Mouse (Mus musculus): ENCODE measurements around the gene Ube2e3. TPM values are rescaled to one million over a fixed set of nuclear protein-coding genes. Genes with fewer than 3 reads are reported as not detected.
A peak's percentile ranks its signal among the peaks of the same experiment; 100 is the strongest.

Gene Ube2e3
- total RNA-seq, 2 experiments from 2014 or later: 103 to 106 TPM

DNA sequence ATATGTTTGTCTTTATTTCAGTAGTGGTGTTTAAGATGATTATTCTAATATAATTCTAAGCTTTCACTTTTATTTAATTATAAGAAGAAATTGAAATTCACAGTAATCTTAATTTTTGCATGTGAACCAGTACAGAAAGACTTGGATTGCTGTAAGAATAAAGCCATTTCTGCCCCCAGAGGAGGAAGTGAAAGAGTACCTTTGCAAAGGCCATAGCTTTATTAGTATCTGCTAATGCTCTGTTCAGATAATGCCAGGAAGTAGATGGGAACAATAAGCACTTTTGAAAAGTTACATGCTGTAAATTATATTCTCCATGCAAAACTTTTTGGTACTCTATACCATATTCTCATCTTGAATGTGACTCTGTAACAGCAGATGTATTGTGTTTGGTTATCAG, 8.1 kb downstream of the Ube2e3 start:
- no peak for DNase-seq (ENCODE audit: low spot score in 2 of 2)

DNA sequence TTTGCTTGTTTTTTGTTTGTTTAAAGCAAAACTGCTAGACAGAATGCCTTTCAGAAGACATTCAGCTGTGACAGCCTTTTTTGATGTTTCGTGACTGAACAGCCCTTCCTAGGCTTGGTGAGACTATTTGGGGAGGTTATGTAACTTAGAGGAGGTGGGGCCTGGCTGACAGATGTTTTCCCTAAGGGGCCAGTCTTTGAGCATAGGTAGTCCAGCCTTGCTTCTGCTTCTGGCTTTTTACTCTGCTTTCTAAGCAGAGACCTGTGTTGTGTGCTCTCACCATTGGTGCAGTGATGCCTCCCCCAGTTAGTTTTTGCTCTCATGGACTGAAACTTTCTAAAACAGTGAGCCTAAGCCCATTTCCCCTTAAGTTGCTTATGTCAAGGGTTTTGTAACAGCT, 14.1 kb downstream of the Ube2e3 start:
- no peak for DNase-seq (ENCODE audit: low spot score in 2 of 2)

DNA sequence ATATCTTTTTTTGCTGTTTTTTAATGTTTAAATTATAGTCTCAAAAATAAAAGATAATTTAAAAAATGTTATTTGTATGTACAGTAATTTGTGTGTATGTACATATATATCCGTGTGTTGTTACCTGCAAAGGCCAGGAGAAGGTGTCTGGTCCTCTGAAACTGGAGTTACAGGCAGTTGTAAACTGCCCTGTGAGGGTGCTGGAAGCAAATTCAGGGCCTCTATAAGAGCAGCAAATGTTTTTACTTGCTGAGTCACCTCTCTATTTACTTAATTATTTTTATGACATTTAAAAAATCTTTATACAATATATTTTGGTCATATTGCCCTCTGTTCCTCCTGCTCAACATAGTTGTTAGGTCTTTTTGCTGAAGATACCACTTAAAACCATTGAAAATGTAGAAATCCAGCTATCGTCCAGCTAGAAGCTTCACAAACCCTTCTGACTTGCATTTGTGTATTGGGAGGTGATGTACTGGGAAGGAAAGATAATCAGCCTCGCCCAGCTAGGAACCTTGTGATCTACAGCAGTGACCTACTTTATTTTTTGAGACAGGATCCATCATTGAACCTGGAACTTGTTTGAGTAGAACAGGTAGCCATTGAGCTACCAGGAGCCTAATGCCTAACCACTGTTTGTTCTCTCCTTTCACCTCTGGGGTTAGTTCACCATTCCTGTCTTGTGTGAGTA, 15.0 kb downstream of the Ube2e3 start:
- no peak for DNase-seq (ENCODE audit: low spot score in 2 of 2)

DNA sequence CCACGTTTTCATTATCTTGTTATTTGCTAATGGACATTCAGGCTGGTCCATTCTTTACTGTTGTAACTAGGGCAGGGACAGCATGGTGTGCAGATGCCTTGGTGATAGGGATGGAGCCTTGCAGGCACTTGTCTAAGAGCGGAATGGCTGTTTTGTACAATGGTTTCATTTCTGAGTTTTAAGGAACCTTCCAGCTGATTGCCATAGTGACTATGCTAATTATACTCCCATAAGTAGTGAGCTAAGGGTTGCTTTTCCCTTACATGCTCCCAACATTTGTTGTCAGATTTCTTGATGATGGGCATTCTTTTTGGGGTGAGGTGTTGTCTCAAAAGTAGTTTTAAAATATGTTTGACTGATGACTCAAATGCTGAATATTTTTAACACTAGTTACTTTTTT, 18.5 kb downstream of the Ube2e3 start:
- DNase-seq (ENCODE audit: low spot score in 2 of 2): no peak

DNA sequence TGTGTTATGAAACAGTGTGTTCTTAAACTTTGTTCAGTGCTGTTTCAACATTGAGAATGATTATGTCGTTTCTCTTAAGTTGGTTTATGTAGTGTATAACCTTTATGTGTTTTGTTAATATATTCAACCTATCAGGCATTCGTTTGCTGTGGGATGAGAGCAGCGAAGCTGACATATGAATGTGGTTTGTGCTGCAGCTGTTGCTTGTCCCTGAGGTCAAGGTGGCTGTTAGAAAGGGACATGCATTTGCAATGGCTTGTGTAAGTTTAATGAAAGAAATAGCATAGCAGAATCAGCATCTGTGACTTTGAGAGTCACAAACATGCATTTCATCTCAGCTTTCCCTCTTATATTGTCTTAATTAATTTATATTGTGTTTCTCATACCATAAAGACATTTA, 20.3 kb downstream of the Ube2e3 start:
- DNase-seq (ENCODE audit: low spot score in 2 of 2): no peak

DNA sequence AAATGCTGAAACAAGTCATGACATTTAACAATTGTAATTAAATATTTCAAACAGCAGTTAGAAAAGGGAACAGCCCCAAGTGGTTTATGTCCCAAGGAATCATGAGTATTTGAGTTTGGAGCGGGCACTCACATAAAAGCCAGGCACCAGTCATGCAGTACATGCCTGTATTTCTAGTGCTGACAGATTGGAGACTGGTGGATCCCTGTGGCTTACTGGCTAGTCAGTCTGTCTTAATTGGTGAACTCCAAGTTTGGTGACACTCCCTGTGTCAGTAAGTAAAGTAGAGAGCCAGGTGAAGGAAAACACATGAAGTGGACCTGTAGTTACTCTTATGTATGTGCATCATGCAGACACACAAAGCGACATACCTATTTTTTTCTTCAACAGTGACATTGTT, 27.3 kb downstream of the Ube2e3 start:
- DNase-seq (ENCODE audit: low spot score in 2 of 2): no peak

DNA sequence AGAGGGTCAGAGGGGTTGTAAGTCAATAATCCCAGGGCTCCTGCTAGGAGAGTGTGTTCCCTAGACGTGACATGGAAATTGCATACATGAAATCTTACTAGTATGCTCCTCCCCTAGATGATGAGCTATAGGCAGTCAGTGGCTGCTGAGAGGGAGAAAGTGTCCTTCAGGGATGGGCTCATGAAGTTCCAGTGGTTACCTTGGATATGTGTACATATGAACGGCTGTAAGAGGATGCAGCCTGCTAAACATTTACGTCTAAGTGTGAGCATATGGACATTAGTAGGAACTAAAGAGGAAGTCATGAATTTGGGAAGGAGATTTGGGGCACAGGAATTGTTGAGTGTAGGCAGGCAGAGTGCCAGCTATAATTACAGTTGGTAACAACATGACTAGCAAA, 38.0 kb downstream of the Ube2e3 start:
- DNase-seq (ENCODE audit: low spot score in 2 of 2): no peak

DNA sequence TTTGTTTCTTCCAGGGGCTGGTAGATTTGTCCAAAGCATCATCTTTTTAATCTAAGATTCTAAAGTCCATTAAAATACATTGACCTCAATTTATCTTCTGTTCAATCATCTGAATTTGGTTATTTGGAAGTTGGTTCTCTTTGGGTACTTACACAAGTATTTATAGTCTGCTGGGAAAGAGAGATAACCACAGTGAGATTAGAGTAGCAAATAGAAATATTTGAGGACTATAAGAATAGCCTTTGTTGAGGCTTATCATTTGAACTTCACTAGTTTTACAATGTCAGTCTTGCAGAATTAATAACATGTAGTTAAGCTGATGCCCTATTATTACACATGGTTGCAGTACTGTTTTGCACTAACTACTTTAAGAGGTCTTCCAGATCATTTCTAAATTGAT, 43.6 kb downstream of the Ube2e3 start:
- no peak for DNase-seq (ENCODE audit: low spot score in 2 of 2)

DNA sequence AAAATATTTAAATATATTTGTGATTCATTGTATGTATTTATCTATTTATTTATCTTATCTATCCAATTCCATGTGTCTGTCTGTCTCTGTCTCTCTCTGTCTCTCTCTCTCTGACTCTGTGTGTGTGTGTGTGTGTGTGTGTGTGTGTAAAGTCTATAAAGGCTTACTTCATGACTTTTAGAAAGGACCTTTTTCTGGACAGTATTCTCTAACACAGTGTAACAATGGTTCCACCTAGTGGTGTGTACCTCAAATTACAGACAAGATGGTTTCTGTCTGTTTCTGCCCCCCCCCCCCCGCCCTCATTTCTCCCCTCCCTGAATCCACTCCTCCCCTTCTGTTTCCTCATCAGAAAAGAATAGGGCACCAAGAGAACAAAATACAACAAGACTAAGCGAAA, 46.9 kb downstream of the Ube2e3 start:
- no peak for DNase-seq (ENCODE audit: low spot score in 2 of 2)

DNA sequence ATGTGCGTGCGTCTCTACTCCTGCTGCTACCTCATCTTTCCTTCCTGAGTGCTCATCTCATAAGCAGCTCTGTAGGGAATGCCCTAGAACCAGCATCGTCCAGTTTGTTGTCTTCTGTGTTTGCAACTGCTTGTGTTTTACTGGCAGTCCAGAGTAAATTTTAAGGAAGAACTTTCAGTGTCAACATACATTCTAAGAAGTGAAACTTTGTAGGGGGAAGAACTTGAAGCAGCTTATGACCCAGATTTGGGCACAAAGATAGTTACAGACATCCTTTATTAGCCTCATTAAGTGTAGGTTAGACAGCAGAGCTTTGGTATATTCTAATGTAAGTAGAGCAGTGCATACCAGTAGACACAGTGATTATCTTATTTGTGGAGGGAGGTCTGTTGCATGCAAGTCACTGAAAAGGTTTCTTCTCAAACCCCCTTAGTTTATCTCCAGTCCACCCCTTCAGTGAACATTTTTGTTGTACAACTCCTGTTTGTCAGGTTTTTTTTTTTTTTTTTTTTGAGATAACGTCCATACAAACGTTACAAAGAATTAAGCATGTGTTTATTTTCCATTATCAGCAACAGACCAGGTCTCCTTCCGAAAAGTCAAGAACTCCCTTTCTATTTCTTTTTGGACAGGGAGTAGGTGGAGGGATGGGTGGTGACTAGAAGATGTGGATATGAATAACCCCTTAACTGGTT, 55.2 kb downstream of the Ube2e3 start:
- no peak for DNase-seq (ENCODE audit: low spot score in 2 of 2)

DNA sequence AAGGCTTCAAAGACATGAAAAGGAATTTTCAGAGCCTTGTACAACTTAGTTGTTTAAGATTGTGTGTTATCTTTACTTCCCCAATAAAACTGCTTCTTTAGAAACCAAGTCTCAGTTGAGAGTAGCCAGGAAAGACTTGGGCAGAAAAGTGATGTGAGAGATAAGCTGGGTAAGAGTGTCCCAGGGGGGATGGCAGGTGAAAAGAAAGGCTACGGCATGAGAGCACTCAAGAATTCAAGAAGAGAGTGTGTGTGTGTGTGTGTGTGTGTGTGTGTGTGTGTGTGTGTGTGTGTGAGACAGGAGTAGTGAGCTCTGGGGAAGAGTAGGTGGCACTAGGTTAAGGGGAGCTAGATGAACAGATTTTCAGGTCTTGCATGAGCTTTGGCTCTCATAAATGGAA, 57.9 kb downstream of the Ube2e3 start:
- DNase-seq (ENCODE audit: low spot score in 2 of 2): no peak

DNA sequence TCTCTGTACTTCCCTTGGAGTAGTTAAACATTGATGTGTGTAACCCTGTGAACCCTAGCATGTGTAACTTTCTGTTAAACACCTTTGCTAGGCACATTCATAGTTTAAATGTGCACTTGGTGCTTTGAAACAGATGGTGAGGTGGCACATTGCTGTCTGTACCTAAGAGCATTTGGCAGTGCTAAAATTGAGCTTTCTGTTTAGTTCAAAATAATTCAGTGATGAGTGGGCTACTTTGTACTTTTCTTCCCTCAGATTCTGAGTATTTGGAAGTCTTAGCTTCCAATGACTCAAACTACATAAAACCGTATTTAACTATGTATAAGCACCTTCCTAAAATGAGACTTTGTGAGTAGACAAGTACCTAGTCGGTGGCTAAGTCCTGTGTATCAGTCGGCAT, 59.7 kb downstream of the Ube2e3 start:
- peak; percentile 11 to 38 for DNase-seq (ENCODE audit: low spot score in 2 of 2)

DNA sequence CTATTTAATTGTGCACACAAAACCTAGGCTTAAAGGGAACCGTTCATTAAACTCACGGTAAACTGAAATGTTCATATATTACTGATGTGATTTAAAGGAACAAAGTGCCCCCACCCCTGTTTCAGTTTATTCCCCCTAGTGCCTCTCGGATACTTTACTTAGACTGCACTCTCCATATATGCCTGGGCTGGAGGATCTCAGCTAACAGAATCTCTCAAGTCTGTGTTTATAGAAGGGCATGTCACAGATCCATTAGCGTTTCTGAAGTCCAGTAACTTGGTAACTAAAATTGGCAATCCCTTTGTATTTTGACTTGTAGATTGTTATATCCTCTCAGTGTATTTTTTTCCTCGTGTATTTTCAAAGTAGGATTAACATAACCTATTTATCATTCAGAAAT, 60.2 kb downstream of the Ube2e3 start:
- DNase-seq (ENCODE audit: low spot score in 2 of 2): no peak

DNA sequence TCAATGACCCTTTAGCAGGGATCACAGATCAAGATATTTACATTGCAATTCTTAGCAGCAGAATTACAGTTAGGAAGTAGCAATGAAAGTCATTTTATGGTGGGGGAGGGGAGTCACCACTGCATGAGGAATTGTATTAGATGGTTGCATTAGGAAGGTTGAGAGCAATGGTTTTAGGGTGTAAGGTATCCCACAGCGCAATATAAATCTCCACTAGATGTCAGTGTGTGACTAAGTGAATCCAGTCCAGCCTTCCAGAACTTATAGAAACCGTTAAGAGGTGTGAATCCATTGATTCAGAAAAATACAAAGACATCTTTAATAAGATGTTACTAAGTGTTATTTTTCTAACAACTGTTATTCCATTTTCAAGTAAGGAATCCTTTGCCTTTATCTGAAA, 63.4 kb downstream of the Ube2e3 start:
- DNase-seq (ENCODE audit: low spot score in 2 of 2): no peak

DNA sequence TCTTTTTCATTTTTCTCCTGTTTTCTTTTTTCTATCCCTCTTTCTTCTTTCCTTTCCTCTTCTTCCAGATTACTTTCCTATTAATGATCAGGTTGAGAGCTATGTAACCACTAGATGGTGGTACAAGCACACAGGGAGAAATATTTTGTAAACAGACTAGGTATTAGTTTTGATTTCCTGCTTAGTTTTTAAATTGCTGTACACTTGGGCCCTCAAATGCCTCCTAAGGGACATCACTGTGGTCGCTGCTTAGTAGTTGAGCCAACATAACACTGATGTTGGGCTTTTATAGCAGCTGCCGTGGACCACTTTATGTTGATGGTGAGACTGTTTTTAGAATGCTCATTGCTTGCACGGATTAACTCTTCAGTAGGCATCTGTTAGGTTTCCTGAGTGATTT, 91.5 kb downstream of the Ube2e3 start:
- no peak for DNase-seq (ENCODE audit: low spot score in 2 of 2)

DNA sequence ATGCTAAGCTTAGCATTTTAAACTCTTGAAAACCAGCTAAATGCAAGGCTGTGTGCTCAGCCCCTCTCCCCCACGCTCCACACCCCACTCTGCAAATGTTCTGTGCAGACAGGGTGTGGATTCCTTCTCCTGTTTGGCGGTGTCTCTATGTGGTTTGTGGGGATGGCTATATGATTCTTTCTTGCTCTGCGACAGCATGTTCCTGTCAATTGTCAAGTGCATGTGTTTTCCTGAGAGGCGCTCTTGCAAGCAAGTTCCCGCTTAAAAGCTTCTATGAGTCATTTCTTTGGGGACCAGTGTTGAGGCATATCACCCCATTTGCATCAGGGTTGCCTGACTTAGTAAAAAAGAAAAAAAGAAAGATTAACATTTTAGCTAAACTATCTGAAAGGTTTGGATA, 92.4 kb downstream of the Ube2e3 start:
- no peak for DNase-seq (ENCODE audit: low spot score in 2 of 2)

DNA sequence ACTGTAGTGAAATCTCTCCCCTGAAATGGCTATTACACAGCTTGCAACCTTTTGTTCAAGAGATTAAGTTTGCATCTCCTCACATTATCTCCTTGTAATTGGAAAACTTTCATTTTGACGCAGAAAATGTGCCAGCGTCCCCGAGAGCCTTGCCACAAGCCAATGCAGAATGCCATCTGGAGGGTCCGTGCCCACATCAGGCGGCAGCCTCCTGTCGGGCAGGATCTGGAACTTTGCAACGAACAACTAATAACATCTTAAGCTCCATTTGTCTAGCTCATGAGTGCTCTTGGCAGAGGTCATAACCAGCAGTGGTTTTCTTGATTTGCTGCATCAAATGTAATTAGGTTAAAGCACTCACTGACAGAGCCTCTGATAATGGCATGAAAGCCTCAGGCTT, 93.1 kb downstream of the Ube2e3 start:
- no peak for DNase-seq (ENCODE audit: low spot score in 2 of 2)

DNA sequence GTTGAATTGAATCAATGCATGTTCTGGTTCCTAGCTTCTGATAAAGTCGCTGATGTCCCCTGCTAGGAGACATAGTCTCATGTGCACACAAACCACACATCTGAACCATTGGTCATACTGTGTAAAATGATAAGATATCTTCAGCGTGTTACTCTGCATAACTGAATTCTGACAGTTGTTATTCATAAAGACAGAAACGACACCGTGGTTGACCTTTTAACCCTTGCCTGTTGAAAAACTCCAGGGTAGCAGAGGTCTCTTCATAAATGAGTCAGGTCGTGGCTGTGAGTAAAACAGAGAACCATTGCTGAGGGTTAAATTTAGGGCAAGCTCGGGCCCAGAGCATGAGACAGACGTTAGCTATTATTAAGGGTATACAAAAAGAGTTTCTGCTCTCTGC, 93.7 kb downstream of the Ube2e3 start:
- DNase-seq (ENCODE audit: low spot score in 2 of 2): no peak

DNA sequence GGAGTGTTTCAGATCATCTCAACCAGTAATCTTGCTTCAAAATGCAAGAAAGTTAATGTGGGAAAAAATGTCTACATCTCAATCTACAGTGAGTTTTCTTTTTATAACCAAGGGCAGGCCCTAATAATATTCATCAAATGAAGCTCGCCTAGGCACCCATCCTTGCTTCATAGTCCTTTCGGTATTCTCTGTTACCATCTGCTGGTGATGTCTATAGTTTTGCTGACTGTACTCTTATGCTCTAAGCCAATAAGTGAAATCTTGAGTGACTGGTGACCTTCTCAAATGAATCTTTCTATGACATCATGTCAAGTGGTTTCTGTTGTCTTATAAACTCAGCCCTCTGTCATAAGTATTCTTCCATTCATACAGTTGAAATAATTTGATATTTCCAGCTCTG, 97.1 kb downstream of the Ube2e3 start:
- no peak for DNase-seq (ENCODE audit: low spot score in 2 of 2)

DNA sequence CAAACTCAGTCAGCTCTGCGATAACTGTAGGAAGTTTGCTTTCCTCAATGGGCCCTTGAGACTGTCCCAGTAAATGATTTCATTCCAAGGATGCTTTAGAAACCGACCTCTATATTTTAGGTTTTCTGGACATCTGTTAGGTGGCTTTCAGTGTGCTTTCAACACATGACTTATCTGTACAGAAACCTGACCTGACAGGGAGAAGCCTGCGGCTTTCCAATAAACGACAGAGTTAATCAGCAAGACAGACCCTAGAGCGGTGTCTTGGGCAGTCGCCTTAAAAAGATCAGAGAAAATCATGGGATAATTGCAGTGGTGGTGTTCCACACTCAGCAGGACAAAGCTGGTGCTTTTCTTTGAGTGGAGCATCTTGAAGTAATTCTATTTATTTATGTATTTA, 97.5 kb downstream of the Ube2e3 start:
- DNase-seq (ENCODE audit: low spot score in 2 of 2): no peak

DNA sequence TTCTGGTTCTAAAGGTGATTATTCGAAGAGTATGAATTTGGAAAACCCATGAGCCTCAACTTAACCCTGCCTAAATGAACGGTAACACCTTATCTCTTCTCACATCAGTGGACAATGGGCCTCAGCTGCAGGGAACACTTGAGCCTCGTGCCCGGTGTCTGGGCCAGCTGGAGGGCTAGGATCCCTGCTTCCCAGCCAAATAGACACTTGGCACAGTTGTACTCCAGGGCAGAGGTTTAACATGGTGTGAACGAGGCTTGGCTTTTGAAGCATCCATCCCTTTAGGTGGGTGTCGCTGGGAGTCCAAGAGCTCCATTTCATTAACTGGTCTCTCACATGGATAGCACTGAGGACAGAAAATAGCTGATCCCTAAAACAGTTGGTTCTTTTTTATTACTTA, 102.2 kb downstream of the Ube2e3 start:
- DNase-seq (ENCODE audit: low spot score in 2 of 2): no peak
